In genomic region chr14:61259084-61259483, GRCm38 (mm10) we compare ENCODE assay signal across 31 mouse cellular contexts. TPM values are rescaled to one million over a fixed set of nuclear protein-coding genes. Genes with fewer than 3 reads are reported as not detected.
A peak's percentile ranks its signal among the peaks of the same experiment; 100 is the strongest.
DNase-seq lines count a peak whose midpoint lies in the region; ATAC-seq lines count a peak whose summit lies in the region.
"Had no signal": no experiment of that assay in that cellular context is flagged by ENCODE, and none has a peak within 500 bp of the region (broad histone marks: within the 10 kb centered on the region; RNA-seq: fewer than 3 reads in every experiment).

No protein-coding gene starts in this region.

- no peak overlapping the region for H3K4me2 ChIP-seq in kidney, embryonic 15.5 days
- H3K4me2 ChIP-seq in midbrain, embryonic 11.5 days, result no peak overlapping the region
- no peak overlapping the region for H3K4me2 ChIP-seq in midbrain, embryonic 16.5 days (ENCODE audit: low read length)
- H3K4me2 ChIP-seq: forebrain, embryonic 12.5 days; hindbrain, embryonic 13.5 days; midbrain, embryonic 13.5 days; neural tube, embryonic 15.5 days had no signal

- 0 out of 2 replicates have a peak, but pooled peaks have one; percentile 36 for ATAC-seq in kidney, embryonic 15.5 days (replicated peaks; ENCODE audit: low FRiP score)
- no peak for ATAC-seq in midbrain, embryonic 11.5 days (ENCODE audit: low FRiP score)
- no peak for ATAC-seq in midbrain, embryonic 16.5 days
- ATAC-seq: forebrain, postnatal 0 days; intestine, embryonic 16.5 days; midbrain, embryonic 13.5 days; Patski had no signal

- no peak overlapping the region for H3K4me3 ChIP-seq in kidney, embryonic 15.5 days (replicated peaks)
- no peak overlapping the region for H3K4me3 ChIP-seq in midbrain, embryonic 11.5 days (ENCODE audit: low read depth, low read length)
- H3K4me3 ChIP-seq in midbrain, embryonic 16.5 days (ENCODE audit: low read depth, low read length), result no peak overlapping the region
- H3K4me3 ChIP-seq: embryonic facial prominence, embryonic 15.5 days; forebrain, embryonic 12.5 days; heart, embryonic 13.5 days; hindbrain, embryonic 13.5 days; megakaryocyte, embryonic 14.5 days; midbrain, embryonic 13.5 days; neural tube, embryonic 15.5 days had no signal

- H3K27me3 ChIP-seq in kidney, embryonic 15.5 days, result no peaks in the 10 kb centered on the region
- H3K27me3 ChIP-seq in midbrain, embryonic 11.5 days (ENCODE audit: control insufficient read depth, insufficient read depth, low read length), result no peaks in the 10 kb centered on the region
- no peaks in the 10 kb centered on the region for H3K27me3 ChIP-seq in midbrain, embryonic 16.5 days (ENCODE audit: control insufficient read depth, insufficient read depth, low read depth, low read length)
- H3K27me3 ChIP-seq: embryonic facial prominence, embryonic 15.5 days; forebrain, embryonic 12.5 days; heart, embryonic 13.5 days; hindbrain, embryonic 13.5 days; megakaryocyte, embryonic 14.5 days; midbrain, embryonic 13.5 days; neural tube, embryonic 15.5 days; Patski had no signal

- H3K9ac ChIP-seq in kidney, embryonic 15.5 days, result no peak overlapping the region
- H3K9ac ChIP-seq in midbrain, embryonic 11.5 days (ENCODE audit: low read length), result no peak overlapping the region
- no peak overlapping the region for H3K9ac ChIP-seq in midbrain, embryonic 16.5 days (ENCODE audit: low read depth, low read length)
- H3K9ac ChIP-seq: embryonic facial prominence, embryonic 15.5 days; forebrain, embryonic 12.5 days; forebrain, postnatal 0 days; hindbrain, embryonic 13.5 days; liver, embryonic 14.5 days; midbrain, embryonic 13.5 days; neural tube, embryonic 15.5 days had no signal

- DNase-seq in gastrocnemius, adult 18-20 months (ENCODE audit: low spot score), result peak; percentile 61
- no peak for DNase-seq in gastrocnemius, postnatal 14 days
- DNase-seq in kidney, adult 18-20 months, result no peak
- DNase-seq in midbrain, embryonic 11.5 days (ENCODE audit: low spot score, missing footprints), result peak; percentile 23
- DNase-seq in retina, embryonic 14.5 days (ENCODE audit: low spot score), result no peak
- DNase-seq: cerebellum, adult 8-10 months; cerebellum, postnatal 25 days; embryo, embryonic 11 days; forebrain, postnatal 0 days; kidney, postnatal 36 days; liver; lung, adult 2 months; right cerebral cortex, postnatal 25 days; spleen, adult 18-20 months; thymus, adult 2 months; thymus, postnatal 36 days had no signal

- H3K27ac ChIP-seq in kidney, embryonic 15.5 days, result no peak overlapping the region
- no peak overlapping the region for H3K27ac ChIP-seq in midbrain, embryonic 11.5 days (ENCODE audit: low read depth, low read length)
- H3K27ac ChIP-seq in midbrain, embryonic 16.5 days (ENCODE audit: low read length), result no peak overlapping the region
- H3K27ac ChIP-seq: forebrain, embryonic 12.5 days; hindbrain, embryonic 13.5 days; liver, embryonic 14.5 days; midbrain, embryonic 13.5 days; neural tube, embryonic 15.5 days had no signal

- intact Hi-C loops in gastrocnemius, postnatal 14 days (cut with DNase I; ENCODE audit: low total_unique reads), result no loop called here

- H3K36me3 ChIP-seq in kidney, embryonic 15.5 days, result no peaks in the 10 kb centered on the region
- H3K36me3 ChIP-seq in midbrain, embryonic 11.5 days (ENCODE audit: control insufficient read depth, insufficient read depth, low read length), result no peaks in the 10 kb centered on the region
- H3K36me3 ChIP-seq in midbrain, embryonic 16.5 days (ENCODE audit: control insufficient read depth, insufficient read depth, low read length), result no peaks in the 10 kb centered on the region
- H3K36me3 ChIP-seq: embryonic facial prominence, embryonic 15.5 days; forebrain, embryonic 12.5 days; heart, embryonic 13.5 days; hindbrain, embryonic 13.5 days; midbrain, embryonic 13.5 days; neural tube, embryonic 15.5 days had no signal

- WGBS in kidney, embryonic 15.5 days, result 10% methylated on average over 3 of the region's 3 CpGs
- 66% methylated on average over 3 of the region's 3 CpGs for WGBS in midbrain, embryonic 11.5 days
- WGBS in midbrain, embryonic 16.5 days, result 74% methylated on average over 3 of the region's 3 CpGs

- no peaks in the 10 kb centered on the region for H3K9me3 ChIP-seq in kidney, embryonic 15.5 days (replicated peaks)
- no peaks in the 10 kb centered on the region for H3K9me3 ChIP-seq in midbrain, embryonic 11.5 days (ENCODE audit: control insufficient read depth, low read length)
- H3K9me3 ChIP-seq in midbrain, embryonic 16.5 days (replicated peaks; ENCODE audit: control insufficient read depth, low read length, poor library complexity, severe bottlenecking), result no peaks in the 10 kb centered on the region
- H3K9me3 ChIP-seq: embryonic facial prominence, embryonic 15.5 days; forebrain, embryonic 12.5 days; heart, embryonic 13.5 days; hindbrain, embryonic 13.5 days; megakaryocyte, embryonic 14.5 days; midbrain, embryonic 13.5 days; neural tube, embryonic 15.5 days had no signal

- H3K4me1 ChIP-seq in kidney, embryonic 15.5 days, result peaks cover 11% of the 10 kb centered on the region
- no peaks in the 10 kb centered on the region for H3K4me1 ChIP-seq in midbrain, embryonic 11.5 days (ENCODE audit: control insufficient read depth, insufficient read depth, low read length)
- H3K4me1 ChIP-seq in midbrain, embryonic 16.5 days (ENCODE audit: control insufficient read depth, insufficient read depth, low read length), result no peaks in the 10 kb centered on the region
- H3K4me1 ChIP-seq: forebrain, embryonic 12.5 days; hindbrain, embryonic 13.5 days; megakaryocyte, embryonic 14.5 days; midbrain, embryonic 13.5 days; neural tube, embryonic 15.5 days had no signal

RNA-seq across cellular contexts. Expression of gene Sgcg, which starts 0.8 kb away (rescaled TPM):
- total RNA-seq in gastrocnemius, adult 18-20 months (2021), result 100 to 1,000 TPM; 119 to 130 TPM
- 100 to 1,000 TPM; 158 to 177 TPM for total RNA-seq in gastrocnemius, postnatal 14 days (2021)
- 1.1 and 1.8 TPM in 2 replicates for polyA plus RNA-seq in kidney, embryonic 15.5 days (2015; fragmentation: Nextera tagmentation; extraction: Ambion mirVana)
- not detected in 2 replicates for polyA plus RNA-seq in midbrain, embryonic 11.5 days (2014; fragmentation: Nextera tagmentation; extraction: Ambion mirVana)
- 0.24 TPM in 1 of 2 replicates, not detected in the other for polyA plus RNA-seq in midbrain, embryonic 16.5 days (2015; fragmentation: Nextera tagmentation; extraction: Ambion mirVana)
- total RNA-seq: left cerebral cortex, postnatal 36 days; MEL; monocyte, adult 5-6 weeks had no signal
- polyA plus RNA-seq: midbrain, embryonic 13.5 days; Patski had no signal

RNA-seq across cellular contexts. Expression of gene Arl11, which starts 50.5 kb away (rescaled TPM):
- total RNA-seq in gastrocnemius, adult 18-20 months (2021), result under 1 TPM; 0.16 to 0.24 TPM
- under 1 TPM; 0.49 to 0.80 TPM for total RNA-seq in gastrocnemius, postnatal 14 days (2021)
- polyA plus RNA-seq in kidney, embryonic 15.5 days (2015; fragmentation: Nextera tagmentation; extraction: Ambion mirVana), result 0.82 and 0.84 TPM in 2 replicates
- polyA plus RNA-seq in midbrain, embryonic 11.5 days (2014; fragmentation: Nextera tagmentation; extraction: Ambion mirVana), result 0.23 and 0.57 TPM in 2 replicates
- 0.46 and 0.64 TPM in 2 replicates for polyA plus RNA-seq in midbrain, embryonic 16.5 days (2015; fragmentation: Nextera tagmentation; extraction: Ambion mirVana)
- polyA plus RNA-seq: Patski had no signal

Comparison
In these comparisons a context has a peak if more than half of its experiments do, and no peak if none do; other contexts are left out.
1. DNase-seq: peak in gastrocnemius, adult 18-20 months (single experiment) and midbrain, embryonic 11.5 days (single experiment); none in gastrocnemius, postnatal 14 days (single experiment), kidney, adult 18-20 months (single experiment) and retina, embryonic 14.5 days (single experiment).